Mouse (Mus musculus) layer of hippocampus, adult 2 months (tissue): ENCODE measurements around the gene Wdr91. TPM values are rescaled to one million over a fixed set of nuclear protein-coding genes. Genes with fewer than 3 reads are reported as not detected.

ENCODE experiments used
- DNase-seq, 2 experiments: peaks; one replicate each; pipeline ENCODE4 v3.0.0; 2022; ENCODE audit warnings: low spot score in 2 of 2
- H3K27ac ChIP-seq: fragments of 200-600 bp; 2 replicates; pipeline ENCODE4 v1.8.1; 2022
- H3K4me3 ChIP-seq: fragments of 200-600 bp; 2 replicates; pipeline ENCODE4 v1.8.1; 2022; ENCODE audit warnings: mild to moderate bottlenecking
- CTCF ChIP-seq: fragments of 200-600 bp; conservative IDR thresholded peaks from 2 replicates; pipeline ENCODE4 v1.8.1; 2022; ENCODE audit warnings: antibody characterized with exemption, mild to moderate bottlenecking, moderate library complexity
- total RNA-seq, 2 experiments: library from RNA; stranded (reverse); gene quantifications; 2 replicates each; pipeline ENCODE4 v1.2.3; 2021

Wdr91 gene
- total RNA-seq, 2 experiments from 2014 or later = 34.9 to 37.9 TPM

GRCm38 (mm10) chr6:34889185-34889584, 21.5 kb downstream of the Wdr91 start:
- no peak for DNase-seq
- H3K27ac ChIP-seq = peak overlapping the region; percentile 10; the same call in 1 of the 2 replicates
- no peak for TF ChIP-seq CTCF
- no peak overlapping the region for H3K4me3 ChIP-seq

DNA sequence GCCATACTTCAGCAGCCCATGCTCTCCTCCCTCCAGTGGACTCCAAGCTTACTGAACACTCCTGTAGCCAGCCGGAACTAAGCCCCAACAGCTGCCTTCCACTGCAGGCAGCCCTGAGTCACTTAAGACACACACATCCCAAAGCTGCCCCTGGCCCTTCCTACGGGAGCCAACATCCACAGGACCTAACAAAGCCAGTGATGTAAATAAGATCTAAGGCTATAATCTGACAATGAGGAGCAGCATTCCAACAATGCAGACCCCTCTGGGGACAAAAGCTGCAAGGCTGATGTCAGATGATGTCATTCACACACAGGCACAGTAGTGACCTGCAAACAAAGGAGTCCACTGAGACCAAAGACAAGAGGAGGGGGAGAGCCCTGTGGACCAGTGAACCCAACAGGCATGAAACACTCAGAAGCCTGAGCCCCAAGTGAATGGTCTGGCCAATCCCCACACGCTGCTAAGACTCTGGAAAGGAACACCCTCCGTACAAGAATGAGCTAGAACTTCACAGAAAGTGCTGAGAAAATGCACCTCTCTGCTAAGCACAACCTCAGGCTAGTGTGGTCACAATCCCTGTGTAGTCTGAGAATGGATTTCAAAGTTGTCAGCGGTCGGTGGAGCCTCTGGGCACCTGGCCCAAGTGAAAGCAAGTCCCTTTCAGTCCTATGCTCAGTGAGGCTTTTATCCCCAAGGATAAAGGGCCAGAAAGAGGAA, 23.4 kb downstream of the Wdr91 start:
- H3K4me3 ChIP-seq = no peak overlapping the region
- no peak for TF ChIP-seq CTCF
- peak overlapping the region; percentile 69 for H3K27ac ChIP-seq
- DNase-seq = no peak

DNA sequence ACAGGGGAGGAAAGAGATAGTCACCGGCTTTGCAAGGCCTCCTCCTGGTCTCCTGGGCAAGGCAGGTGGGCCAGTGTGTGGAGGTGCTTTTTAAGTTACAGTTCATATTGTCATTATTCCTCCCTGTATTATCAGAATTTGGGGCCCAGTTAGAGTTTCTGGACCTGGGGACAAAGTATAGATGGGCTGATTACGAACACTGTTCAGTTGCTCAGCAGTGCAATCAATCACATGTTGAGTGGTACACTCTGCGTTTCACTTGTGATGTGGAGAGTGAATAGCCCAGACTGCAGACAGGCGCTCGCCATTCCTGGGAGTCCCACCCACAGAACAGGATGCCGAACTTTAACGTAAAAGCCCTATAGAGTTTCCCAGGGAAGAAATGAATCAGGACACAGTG, 26.0 kb downstream of the Wdr91 start:
- H3K4me3 ChIP-seq = no peak overlapping the region
- no peak for DNase-seq
- no peak overlapping the region for H3K27ac ChIP-seq
- TF ChIP-seq CTCF = no peak

DNA sequence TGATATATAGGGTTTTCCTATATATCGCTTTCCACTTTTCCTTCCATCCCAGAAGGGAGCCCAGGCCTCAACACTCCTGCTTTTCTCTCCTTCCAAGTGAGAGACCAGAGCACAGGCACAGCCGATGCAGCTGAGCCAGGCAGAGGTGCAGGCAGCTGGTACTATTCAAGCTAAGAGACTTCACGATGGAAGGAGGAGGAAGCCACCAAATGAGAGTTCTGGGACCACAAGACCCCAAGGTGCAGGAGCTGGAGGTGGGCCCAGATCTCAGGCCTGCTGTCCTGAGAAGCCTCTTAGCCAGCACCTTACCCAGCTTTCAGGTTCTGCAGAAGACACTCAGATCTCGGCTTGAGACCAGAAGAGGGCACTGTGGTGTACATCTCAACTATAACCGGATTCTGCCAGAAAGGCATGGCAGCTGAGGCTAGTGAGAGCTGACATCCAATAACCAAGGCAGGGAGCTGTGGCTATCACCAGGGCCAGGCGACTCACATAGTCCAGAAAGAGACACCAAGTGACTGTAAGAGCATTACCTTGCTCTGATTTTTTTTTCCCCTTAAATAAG, 30.7 kb downstream of the Wdr91 start:
- Histone ChIP-seq H3K27ac (no peak overlapping the region), H3K4me3 (no peak overlapping the region)
- peak; percentile 49 to 51 for DNase-seq
- TF ChIP-seq CTCF = peak; percentile 74

DNA sequence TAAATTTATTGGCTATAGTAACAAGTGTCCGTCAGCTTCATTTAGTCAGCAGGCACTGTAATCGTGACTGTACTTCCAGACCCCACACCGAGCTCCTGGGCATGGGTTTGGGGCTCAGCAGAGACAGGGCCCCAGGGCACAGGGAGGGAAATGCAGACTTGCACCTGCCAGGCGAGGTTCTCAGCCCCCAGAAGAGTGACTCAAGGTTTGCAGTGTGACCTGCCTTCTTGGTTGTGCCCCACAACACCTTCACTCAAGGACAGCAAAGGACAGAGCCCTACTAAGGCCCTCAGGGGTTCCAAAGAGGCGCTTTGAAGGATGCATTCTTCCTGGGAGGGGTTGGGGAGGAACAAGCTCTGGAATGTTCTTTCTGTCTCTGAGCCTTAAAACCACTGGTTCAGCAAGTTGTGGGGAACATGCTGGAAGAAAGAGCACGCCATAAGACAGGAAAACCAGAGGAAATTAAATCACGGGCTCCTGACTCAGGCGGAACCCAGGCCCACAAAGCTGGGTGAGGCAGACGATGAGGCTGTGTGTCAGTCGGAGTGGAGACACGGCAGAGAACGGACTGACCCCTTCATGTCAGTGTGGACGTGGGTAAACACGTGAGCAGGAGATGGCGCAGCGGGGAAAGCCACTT, 31.5 kb downstream of the Wdr91 start:
- no peak for DNase-seq
- H3K4me3 ChIP-seq = no peak overlapping the region
- TF ChIP-seq CTCF = no peak
- H3K27ac ChIP-seq = no peak overlapping the region

DNA sequence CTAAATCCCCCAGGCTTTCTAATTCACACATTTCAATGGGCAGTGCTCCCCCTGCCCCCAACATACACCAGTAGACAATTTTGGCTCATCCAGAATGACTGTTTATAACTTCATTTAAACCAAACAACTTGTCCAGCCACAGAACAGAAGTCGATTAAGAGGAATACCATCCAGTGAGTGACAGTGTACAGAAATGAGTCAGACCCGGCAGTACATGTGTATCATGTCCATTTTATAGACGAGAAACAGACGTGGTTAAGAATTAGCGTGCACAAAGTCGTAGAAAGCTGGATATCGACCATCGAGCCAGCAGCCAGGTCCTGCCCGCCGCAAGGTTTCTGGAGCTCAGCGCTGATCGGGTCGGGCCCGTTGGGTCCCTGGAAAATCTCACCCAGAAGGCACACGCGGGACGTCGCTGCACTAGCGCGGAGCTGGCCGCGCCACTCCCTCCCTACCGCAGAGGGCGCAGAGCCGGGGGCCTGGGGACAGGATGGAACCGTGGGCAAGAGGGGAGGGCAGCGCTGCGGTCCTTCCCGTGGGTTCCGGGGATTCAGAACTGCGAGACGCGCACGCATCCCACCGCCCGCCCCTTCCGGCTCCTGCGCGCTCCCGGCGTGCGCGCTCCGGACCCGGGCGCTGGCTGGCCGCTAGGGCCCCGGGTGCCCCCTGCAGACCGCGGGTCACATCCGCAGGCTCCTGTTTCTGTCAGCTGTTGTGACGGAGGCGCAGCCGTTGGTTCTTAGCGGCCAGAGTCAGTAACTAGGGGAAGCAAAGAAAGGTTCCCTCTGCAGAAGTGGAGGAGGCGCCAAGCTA, 33.0 kb downstream of the Wdr91 start, which contains the start of gene Cyren:
Cyren (minus strand) TSS at position 552 of the 813 bp plus-strand sequence.
- TF ChIP-seq CTCF = peak; percentile 83
- DNase-seq = peak; percentile 88

GRCm38 (mm10) chr6:34876835-34877156, 33.9 kb downstream of the Wdr91 start:
- DNase-seq = no peak
- Histone ChIP-seq H3K4me3 (peak overlapping the region; percentile 98; the same call in 1 of the 2 replicates), H3K27ac (peak overlapping the region; percentile 98; the same call in 1 of the 2 replicates)
- TF ChIP-seq CTCF = no peak

More for the DNA sequence above, 33.0 kb downstream of the Wdr91 start, which contains the start of gene Cyren:
- peak within 1 kb of the TSS; percentile 98 for H3K27ac ChIP-seq
- peak within 1 kb of the TSS; percentile 98 for H3K4me3 ChIP-seq

GRCm38 (mm10) chr6:34875966-34876834, 34.5 kb downstream of the Wdr91 start:
- peak; percentile 24 for TF ChIP-seq CTCF
- Histone ChIP-seq H3K27ac (peak overlapping the region; percentile 73), H3K4me3 (no peak overlapping the region)
- no peak for DNase-seq

GRCm38 (mm10) chr6:34875268-34875761, 35.4 kb downstream of the Wdr91 start:
- Histone ChIP-seq H3K4me3 (0 out of 2 replicates have a peak overlapping the region, but pooled peaks have one; percentile 13), H3K27ac (peak overlapping the region; percentile 73)
- DNase-seq = peak in 1 of 2 experiments; percentile 32
- no peak for TF ChIP-seq CTCF

GRCm38 (mm10) chr6:34874101-34874921, 36.4 kb downstream of the Wdr91 start:
- peak overlapping the region; percentile 73 for H3K27ac ChIP-seq
- H3K4me3 ChIP-seq = no peak overlapping the region
- no peak for DNase-seq
- TF ChIP-seq CTCF = peak; percentile 26

GRCm38 (mm10) chr6:34872871-34873270, 37.8 kb downstream of the Wdr91 start:
- no peak for TF ChIP-seq CTCF
- Histone ChIP-seq H3K27ac (no peak overlapping the region), H3K4me3 (no peak overlapping the region)
- DNase-seq = no peak
